Mouse (Mus musculus) activated CD4-positive, CD25-positive, alpha-beta regulatory T cell, adult 9 weeks (primary cell): ENCODE measurements around the gene Mipol1. TPM values are rescaled to one million over a fixed set of nuclear protein-coding genes. Genes with fewer than 3 reads are reported as not detected.

Experiments
- polyA plus RNA-seq: library from polyadenylated mRNA; unstranded; fragments of 100-300 nt; shearing (Covaris generic); gene quantifications from one replicate; pipeline ENCODE4 v1.2.1, GENCODE M21; 2017

Mipol1 gene
- polyA plus RNA-seq = 9.0 TPM

DNA sequence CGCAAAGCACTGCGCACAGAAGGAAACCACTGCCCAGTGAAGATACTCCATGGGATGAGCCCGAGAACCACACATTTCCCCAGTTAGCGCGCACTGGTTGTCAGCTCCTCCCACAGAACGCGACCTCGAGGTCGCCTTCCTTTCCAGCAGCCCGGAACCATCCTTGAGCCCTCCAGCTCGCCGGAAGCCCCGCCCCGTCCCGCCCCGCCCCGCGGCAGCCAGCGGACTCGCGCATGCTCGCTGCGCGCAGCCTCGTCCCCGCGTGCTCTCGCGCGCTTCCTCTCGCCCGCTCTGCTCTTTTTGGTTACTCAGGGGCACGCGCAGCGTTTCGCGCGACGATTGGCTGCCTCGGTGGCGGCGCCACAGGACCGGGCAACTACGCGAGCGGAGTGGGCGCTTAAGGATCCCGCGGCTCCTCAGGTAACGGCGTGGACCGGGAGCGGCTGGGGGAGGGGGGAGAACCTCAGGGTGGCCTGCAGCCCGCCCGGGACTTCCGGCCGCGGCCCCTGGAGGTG lies at the start of gene Mipol1, which contains the start of gene Prps1l3:
Gene Mipol1 (plus strand): TSS at position 236 of the 515 bp plus-strand sequence.
Gene Prps1l3 (plus strand): TSS at position 221 of the 515 bp plus-strand sequence.

GRCm38 (mm10) chr12:57197363-57198026 lies 32.7 kb upstream of the Mipol1 start, which contains the start of gene Slc25a21:
Gene Slc25a21, minus strand, starts transcription at chr12:57197472.

Other genes starting within 250 kb of the Mipol1 start
- not detected for gene Slc25a21, start 33.0 kb upstream of the Mipol1 start, polyA plus RNA-seq
- 78.9 TPM for gene Prps1l3, start within 50 bp of the Mipol1 start, polyA plus RNA-seq